Mouse (Mus musculus) forebrain, embryonic 10.5 days (tissue): ENCODE data around the gene Kcnj12. TPM values are rescaled to one million over a fixed set of nuclear protein-coding genes. Genes with fewer than 3 reads are reported as not detected.

Source experiments
- DNase-seq: peaks from one replicate; pipeline ENCODE4 v3.0.0-alpha.2; 2017; ENCODE audit warnings: low spot score; ENCODE audit errors: extremely low spot score
- H3K27ac ChIP-seq: fragments of 300-500 bp; sonication (generic); 2 replicates; pipeline ENCODE4 v1.5.1; 2016; ENCODE audit warnings: mild to moderate bottlenecking
- H3K27me3 ChIP-seq: fragments of 300-500 bp; sonication (generic); 2 replicates; pipeline ENCODE4 v1.6.1; 2016; ENCODE audit warnings: mild to moderate bottlenecking; ENCODE audit not compliant: poor library complexity, severe bottlenecking
- H3K36me3 ChIP-seq: fragments of 300-500 bp; sonication (generic); replicated peaks from 2 replicates; pipeline ENCODE4 v1.6.1; 2016; ENCODE audit warnings: mild to moderate bottlenecking, moderate library complexity
- H3K4me1 ChIP-seq: fragments of 300-500 bp; sonication (generic); 2 replicates; pipeline ENCODE4 v1.6.1; 2016
- H3K4me3 ChIP-seq: fragments of 300-500 bp; sonication (generic); 2 replicates; pipeline ENCODE4 v1.5.1; 2016; ENCODE audit warnings: mild to moderate bottlenecking, moderate library complexity
- H3K9me3 ChIP-seq: fragments of 300-500 bp; sonication (generic); 2 replicates; pipeline ENCODE4 v1.6.1; 2016; ENCODE audit warnings: mild to moderate bottlenecking, moderate library complexity
- WGBS: fragments of 180-500 bp; shearing (Covaris S2); methylation state at CpG from one replicate; pipeline ENCODE4 v1.1.7; 2016; 5-methylcytosine and 5-hydroxymethylcytosine counted together
- polyA plus RNA-seq: library from polyadenylated mRNA; unstranded; fragments of >200 nt; fragmentation: Nextera tagmentation; extraction: Ambion mirVana; gene quantifications from 2 replicates; pipeline ENCODE4 v1.2.1, GENCODE M21; 2016

The Kcnj12 gene
- polyA plus RNA-seq, 1 experiment from 2014 or later = 0.20 TPM

DNA sequence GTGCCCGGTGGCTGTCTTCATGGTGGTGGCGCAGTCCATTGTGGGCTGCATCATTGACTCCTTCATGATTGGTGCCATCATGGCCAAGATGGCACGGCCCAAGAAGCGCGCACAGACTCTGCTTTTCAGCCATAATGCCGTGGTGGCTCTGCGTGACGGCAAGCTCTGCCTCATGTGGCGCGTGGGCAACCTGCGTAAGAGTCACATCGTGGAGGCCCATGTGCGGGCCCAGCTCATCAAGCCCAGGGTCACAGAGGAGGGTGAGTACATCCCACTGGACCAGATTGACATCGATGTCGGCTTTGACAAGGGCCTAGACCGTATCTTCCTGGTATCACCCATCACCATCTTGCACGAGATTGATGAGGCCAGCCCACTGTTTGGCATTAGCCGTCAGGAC is 47.3 kb downstream of the Kcnj12 start:
- 97% methylated on average over 18 of the region's 18 CpGs for WGBS
- H3K27me3 ChIP-seq = no peaks in the 10 kb centered on the region
- H3K36me3 ChIP-seq = no peaks in the 10 kb centered on the region
- H3K9me3 ChIP-seq = no peaks in the 10 kb centered on the region
- no peak for DNase-seq
- H3K27ac ChIP-seq = no peak overlapping the region
- H3K4me1 ChIP-seq = peaks cover 10% of the 10 kb centered on the region
- no peak overlapping the region for H3K4me3 ChIP-seq

- no peaks in the 10 kb centered on the region for H3K27me3 ChIP-seq
- DNase-seq = no peak
- no peaks in the 10 kb centered on the region for H3K9me3 ChIP-seq
- no peak overlapping the region for H3K27ac ChIP-seq
- H3K4me3 ChIP-seq = no peak overlapping the region
- no peaks in the 10 kb centered on the region for H3K36me3 ChIP-seq
- peaks cover 10% of the 10 kb centered on the region for H3K4me1 ChIP-seq
- WGBS = 83% methylated on average over 5 of the region's 5 CpGs
Measured at GRCm38 (mm10) chr11:61074646-61075317, 52.4 kb downstream of the Kcnj12 start.

DNA sequence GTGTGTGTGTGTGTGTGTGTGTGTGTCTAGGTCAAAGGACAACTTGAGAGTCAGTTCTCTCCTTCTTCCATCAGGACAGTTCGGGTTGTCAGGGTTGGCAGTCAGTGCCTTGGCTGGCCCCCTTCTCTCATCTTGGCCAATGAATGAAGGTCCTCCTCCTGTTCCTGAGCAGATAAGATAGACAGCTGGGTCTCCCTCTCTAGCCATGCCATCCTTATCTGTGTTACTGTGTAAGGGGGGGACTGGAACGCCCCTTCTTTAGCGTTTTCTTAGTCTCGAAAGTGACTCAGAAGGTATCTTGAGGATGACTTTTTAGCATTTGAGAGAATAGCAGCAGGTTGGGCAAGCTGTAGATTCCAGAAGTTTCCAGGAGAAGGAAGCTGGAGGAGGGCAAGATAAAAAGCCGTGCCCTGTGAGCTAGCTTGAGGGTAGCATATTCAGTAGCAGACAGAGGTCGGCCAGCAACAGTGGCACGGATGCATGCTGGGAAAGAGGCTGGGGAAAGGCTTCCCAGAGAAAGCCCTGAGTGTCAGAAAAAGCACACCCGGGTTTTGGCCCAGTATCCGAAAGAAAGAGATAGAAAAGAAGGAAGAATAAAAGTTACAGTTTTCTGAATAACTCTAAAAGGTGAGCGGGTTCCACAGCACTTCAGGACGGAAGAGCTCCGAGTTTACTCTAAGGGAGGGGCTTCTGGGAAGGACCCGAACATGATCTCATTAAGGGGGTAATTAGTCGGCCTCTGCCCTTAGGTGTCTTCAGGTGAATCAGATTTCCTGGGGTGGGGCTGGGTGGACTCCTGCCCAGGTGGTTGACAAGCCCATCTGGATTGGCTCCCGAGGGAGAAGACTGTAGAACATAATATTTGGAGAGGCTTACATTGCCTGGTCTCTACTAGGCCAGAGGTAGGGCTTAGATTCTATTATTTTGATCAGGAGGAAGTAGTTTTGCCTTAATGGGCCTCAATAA is 53.3 kb downstream of the Kcnj12 start:
- no peaks in the 10 kb centered on the region for H3K27me3 ChIP-seq
- H3K9me3 ChIP-seq = no peaks in the 10 kb centered on the region
- H3K36me3 ChIP-seq = no peaks in the 10 kb centered on the region
- DNase-seq = no peak
- no peak overlapping the region for H3K27ac ChIP-seq
- H3K4me1 ChIP-seq = peaks cover 10% of the 10 kb centered on the region
- 78% methylated on average over 15 of the region's 15 CpGs for WGBS
- no peak overlapping the region for H3K4me3 ChIP-seq

DNA sequence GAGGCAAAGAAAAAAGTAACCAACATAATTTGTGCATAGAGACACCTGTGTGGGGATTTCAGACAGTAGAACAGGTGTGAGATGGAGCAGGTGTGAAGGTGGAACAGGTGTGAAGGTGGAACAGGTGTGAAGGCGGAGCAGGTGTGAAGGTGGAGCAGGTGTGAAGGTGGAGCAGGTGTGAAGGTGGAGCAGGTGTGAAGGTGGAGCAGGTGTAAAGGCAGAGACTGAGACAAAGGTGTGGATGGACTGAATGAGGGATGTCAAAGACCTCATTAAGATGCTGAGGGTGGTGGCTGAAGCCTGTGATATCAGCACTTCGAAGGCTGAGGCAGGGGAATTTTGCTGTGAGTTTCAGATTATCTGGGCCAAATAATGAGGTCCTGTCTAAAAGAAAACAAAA is 59.3 kb downstream of the Kcnj12 start:
- H3K27ac ChIP-seq = no peak overlapping the region
- WGBS = 91% methylated on average over 2 of the region's 2 CpGs
- DNase-seq = no peak

DNA sequence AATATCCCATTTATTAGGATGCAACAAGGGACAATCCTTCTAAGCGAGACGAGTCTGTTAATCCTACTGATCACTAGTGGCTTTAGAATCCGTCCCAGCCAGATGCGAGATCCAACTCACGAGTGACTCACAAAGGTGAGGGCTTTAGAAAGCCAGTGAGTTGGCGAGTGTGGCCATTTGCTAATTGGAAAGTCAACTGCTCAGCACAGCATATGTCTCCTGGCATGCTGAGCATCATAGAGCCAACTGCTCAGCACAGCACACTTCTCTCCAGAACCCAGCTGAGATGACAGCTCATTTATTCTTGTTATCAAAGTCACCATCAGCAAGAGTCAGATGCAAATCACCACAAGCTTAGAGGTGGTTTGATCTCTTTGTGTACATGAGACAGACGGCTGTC is 67.8 kb downstream of the Kcnj12 start:
- Histone ChIP-seq H3K36me3 (no peaks in the 10 kb centered on the region), H3K27me3 (no peaks in the 10 kb centered on the region), H3K27ac (no peak overlapping the region), H3K9me3 (no peaks in the 10 kb centered on the region; the same call in 1 of the 2 replicates), H3K4me3 (no peak overlapping the region), H3K4me1 (peaks cover 10% of the 10 kb centered on the region)
- no peak for DNase-seq
- WGBS = 79% methylated on average over 7 of the region's 7 CpGs

More for the DNA sequence above, 59.3 kb downstream of the Kcnj12 start:
- Histone ChIP-seq H3K36me3 (no peaks in the 10 kb centered on the region), H3K9me3 (no peaks in the 10 kb centered on the region), H3K27me3 (no peaks in the 10 kb centered on the region; the same call in 1 of the 2 replicates), H3K4me3 (no peak overlapping the region), H3K4me1 (no peaks in the 10 kb centered on the region)

GRCm38 (mm10) chr11:61091192-61091591 is 68.8 kb downstream of the Kcnj12 start:
- no peak for DNase-seq
- 71% methylated on average over 3 of the region's 3 CpGs for WGBS

DNA sequence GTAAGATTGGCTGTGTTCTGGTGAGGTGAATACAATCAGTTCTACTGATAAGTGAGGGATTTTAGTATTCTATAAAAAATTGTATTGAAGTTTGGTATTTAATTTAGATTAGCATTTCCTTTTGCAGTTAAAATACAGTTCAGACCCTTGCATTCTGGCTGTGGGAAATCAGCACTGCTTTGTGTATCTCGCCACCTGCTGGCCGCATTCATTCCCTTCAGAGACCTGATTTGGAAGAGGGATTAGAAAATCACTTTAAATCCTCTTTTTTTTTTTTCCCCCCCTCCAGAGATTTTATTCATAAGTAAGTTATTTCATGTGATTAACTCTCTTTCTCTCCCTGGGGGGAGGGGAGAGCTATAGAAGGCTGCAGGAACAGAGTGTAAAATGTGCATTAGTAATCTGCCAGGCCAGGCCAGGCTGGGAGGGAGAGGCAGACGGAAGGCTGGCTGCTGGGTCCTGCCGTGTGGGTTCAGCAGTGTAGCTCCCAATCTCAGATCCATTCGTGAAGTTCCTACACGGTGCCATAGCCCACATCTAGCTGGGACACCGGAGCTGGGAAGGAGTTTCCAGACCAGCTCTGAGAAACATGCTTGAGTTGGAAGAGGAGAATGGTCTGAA is 69.4 kb downstream of the Kcnj12 start:
- Histone ChIP-seq H3K27ac (no peak overlapping the region), H3K4me1 (peaks cover 10% of the 10 kb centered on the region), H3K27me3 (no peaks in the 10 kb centered on the region), H3K9me3 (no peaks in the 10 kb centered on the region; the same call in 1 of the 2 replicates), H3K4me3 (no peak overlapping the region), H3K36me3 (no peaks in the 10 kb centered on the region)
- WGBS = 16% methylated on average over 7 of the region's 7 CpGs
- DNase-seq = peak; percentile 66

More at GRCm38 (mm10) chr11:61091192-61091591, 68.8 kb downstream of the Kcnj12 start:
- H3K27ac ChIP-seq = no peak overlapping the region
- no peaks in the 10 kb centered on the region for H3K36me3 ChIP-seq
- H3K4me1 ChIP-seq = peaks cover 10% of the 10 kb centered on the region
- no peak overlapping the region for H3K4me3 ChIP-seq
- H3K27me3 ChIP-seq = no peaks in the 10 kb centered on the region
- no peaks in the 10 kb centered on the region; the same call in 1 of the 2 replicates for H3K9me3 ChIP-seq

GRCm38 (mm10) chr11:61098046-61098445 is 75.7 kb downstream of the Kcnj12 start:
- H3K27me3 ChIP-seq = peaks cover 1% of the 10 kb centered on the region; the same call in 1 of the 2 replicates
- no peak overlapping the region for H3K27ac ChIP-seq
- no peak overlapping the region for H3K4me3 ChIP-seq
- no peak for DNase-seq
- H3K4me1 ChIP-seq = peaks cover 7% of the 10 kb centered on the region
- 69% methylated on average over 1 of the region's 1 CpGs for WGBS
- H3K9me3 ChIP-seq = no peaks in the 10 kb centered on the region; the same call in 1 of the 2 replicates
- H3K36me3 ChIP-seq = no peaks in the 10 kb centered on the region

- Histone ChIP-seq H3K4me3 (peak overlapping the region; percentile 14; the same call in 1 of the 2 replicates), H3K27me3 (peaks cover 24% of the 10 kb centered on the region), H3K27ac (no peak overlapping the region), H3K9me3 (no peaks in the 10 kb centered on the region), H3K4me1 (peaks cover 19% of the 10 kb centered on the region), H3K36me3 (no peaks in the 10 kb centered on the region)
- DNase-seq = no peak
- WGBS = 67% methylated on average over 13 of the region's 13 CpGs
Measured at GRCm38 (mm10) chr11:61102397-61103339, 80.3 kb downstream of the Kcnj12 start.

GRCm38 (mm10) chr11:61104241-61104901 is 82.0 kb downstream of the Kcnj12 start:
- Histone ChIP-seq H3K4me3 (peak overlapping the region; percentile 11; the same call in 1 of the 2 replicates), H3K27ac (no peak overlapping the region), H3K9me3 (no peaks in the 10 kb centered on the region), H3K27me3 (peaks cover 24% of the 10 kb centered on the region), H3K4me1 (peaks cover 19% of the 10 kb centered on the region), H3K36me3 (no peaks in the 10 kb centered on the region)
- 24% methylated on average over 20 of the region's 20 CpGs for WGBS
- DNase-seq = peak; percentile 90

- peaks cover 14% of the 10 kb centered on the region for H3K27me3 ChIP-seq
Measured at GRCm38 (mm10) chr11:61108911-61109361, 86.6 kb downstream of the Kcnj12 start.

More at GRCm38 (mm10) chr11:61108911-61109361, 86.6 kb downstream of the Kcnj12 start:
- no peak overlapping the region for H3K27ac ChIP-seq
- peaks cover 6% of the 10 kb centered on the region for H3K4me1 ChIP-seq
- H3K4me3 ChIP-seq = no peak overlapping the region
- WGBS = 90% methylated on average over 12 of the region's 12 CpGs
- H3K9me3 ChIP-seq = no peaks in the 10 kb centered on the region
- H3K36me3 ChIP-seq = no peaks in the 10 kb centered on the region
- DNase-seq = no peak
